Mouse (Mus musculus): ENCODE data around the gene Tnxb. TPM values are rescaled to one million over a fixed set of nuclear protein-coding genes. Genes with fewer than 3 reads are reported as not detected.

Tnxb gene
- polyA plus RNA-seq, 1 experiment from 2014 or later = 0.36 TPM

GRCm38 (mm10) chr17:34627093-34627942 is 43.0 kb upstream of the Tnxb start:
- H3K9me3 ChIP-seq (ENCODE audit: low read length) = no peaks in the 10 kb centered on the region; the same call in 1 of the 2 replicates
- ATAC-seq (peak; percentile 86), DNase-seq (peak; percentile 89)
- peaks cover 16% of the 10 kb centered on the region for H3K36me3 ChIP-seq (replicated peaks; ENCODE audit: insufficient read depth, low read length)
- peaks cover 41% of the 10 kb centered on the region for H3K27me3 ChIP-seq (ENCODE audit: insufficient read depth, low read length)
- under 1% methylated on average over 42 of the region's 45 CpGs for WGBS (ENCODE audit: insufficient replicate concordance)
- H3K9ac ChIP-seq (replicated peaks) = peak overlapping the region; percentile 72
- H3K4me2 ChIP-seq (ENCODE audit: low read depth, low read length) = peak overlapping the region; percentile 92
- H3K27ac ChIP-seq (ENCODE audit: low read depth) = peak overlapping the region; percentile 88
- no peak for TF ChIP-seq CTCF (IDR thresholded peaks at IDR 0.05; ENCODE audit: low read depth)
- TF ChIP-seq EP300 (IDR thresholded peaks at IDR 0.05; ENCODE audit: low read depth) = no peak
- H3K4me1 ChIP-seq (ENCODE audit: insufficient read depth) = peaks cover 49% of the 10 kb centered on the region
- peak overlapping the region; percentile 66 for H3K4me3 ChIP-seq (ENCODE audit: low read depth, low read length)

DNA sequence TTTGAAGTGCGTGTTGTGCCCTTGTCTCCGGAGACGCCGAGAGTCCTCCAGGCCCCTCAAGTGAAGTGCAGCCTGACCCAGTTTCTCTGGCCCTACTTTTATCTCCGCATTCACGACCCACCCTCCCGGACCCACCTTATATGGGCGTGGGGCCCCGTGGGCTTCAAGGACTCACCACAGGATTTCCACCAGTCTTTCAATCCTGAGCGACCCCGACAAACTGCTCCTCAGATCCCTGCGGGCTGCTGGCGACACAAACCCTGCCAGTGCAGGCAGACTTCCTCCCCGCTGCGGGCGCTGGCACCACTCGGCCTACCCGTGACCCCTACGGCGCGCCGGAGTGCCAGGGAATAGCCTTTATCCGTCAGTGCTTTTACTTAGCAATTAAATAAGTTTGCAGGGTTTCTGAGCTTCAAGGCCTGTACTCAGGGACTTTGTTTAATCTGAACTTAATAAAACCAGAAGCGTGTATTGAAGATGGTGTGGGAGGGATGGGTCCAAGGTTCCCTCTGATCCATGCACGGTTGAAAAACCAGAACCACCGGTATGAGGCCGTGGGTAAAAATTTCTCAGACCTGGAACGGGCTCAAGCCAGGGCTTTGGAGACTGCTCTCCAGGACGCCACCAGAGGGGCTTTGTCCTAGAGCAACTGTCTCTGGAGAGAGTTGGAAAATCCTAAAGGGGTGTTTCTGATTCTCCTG is 42.2 kb upstream of the Tnxb start, which contains the start of gene Ppt2:
Gene Ppt2 (minus strand): TSS at position 568 of the 701 bp plus-strand sequence.
- ATAC-seq (0 out of 2 replicates have a peak, but pooled peaks have one; percentile 26), DNase-seq (peak; percentile 63)
- no peaks in the 10 kb centered on the region; the same call in 1 of the 2 replicates for H3K9me3 ChIP-seq (ENCODE audit: low read length)
- H3K27me3 ChIP-seq (ENCODE audit: insufficient read depth, low read length) = peaks cover 43% of the 10 kb centered on the region
- peak within 1 kb of the TSS; percentile 88 for H3K27ac ChIP-seq (ENCODE audit: low read depth)
- H3K4me2 ChIP-seq (ENCODE audit: low read depth, low read length) = peak within 1 kb of the TSS; percentile 92
- H3K36me3 ChIP-seq (replicated peaks; ENCODE audit: insufficient read depth, low read length) = peaks cover 10% of the 10 kb centered on the region; the same call in 1 of the 2 replicates
- peak within 1 kb of the TSS; percentile 72 for H3K9ac ChIP-seq (replicated peaks)
- TF ChIP-seq CTCF (IDR thresholded peaks at IDR 0.05; ENCODE audit: low read depth) (no peak), EP300 (IDR thresholded peaks at IDR 0.05; ENCODE audit: low read depth) (no peak)
- H3K4me3 ChIP-seq (ENCODE audit: low read depth, low read length) = peak within 1 kb of the TSS; percentile 66
- peaks cover 49% of the 10 kb centered on the region for H3K4me1 ChIP-seq (ENCODE audit: insufficient read depth)
- WGBS (ENCODE audit: insufficient replicate concordance) = 5% methylated on average over 28 of the region's 29 CpGs

- DNase-seq = no peak
- WGBS (ENCODE audit: insufficient replicate concordance) = 53% methylated on average over 5 of the region's 5 CpGs
- peak overlapping the region; percentile 66 for H3K4me3 ChIP-seq (ENCODE audit: low read depth, low read length)
- H3K9me3 ChIP-seq (ENCODE audit: low read length) = no peaks in the 10 kb centered on the region; the same call in 1 of the 2 replicates
- peaks cover 43% of the 10 kb centered on the region for H3K27me3 ChIP-seq (ENCODE audit: insufficient read depth, low read length)
- H3K27ac ChIP-seq (ENCODE audit: low read depth) = peak overlapping the region; percentile 88; the same call in 1 of the 2 replicates
- peak overlapping the region; percentile 72; the same call in 1 of the 2 replicates for H3K9ac ChIP-seq (replicated peaks)
- no peak for ATAC-seq
- H3K36me3 ChIP-seq (replicated peaks; ENCODE audit: insufficient read depth, low read length) = peaks cover 6% of the 10 kb centered on the region; the same call in 1 of the 2 replicates
- TF ChIP-seq EP300 (IDR thresholded peaks at IDR 0.05; ENCODE audit: low read depth) (no peak), CTCF (IDR thresholded peaks at IDR 0.05; ENCODE audit: low read depth) (no peak)
- H3K4me2 ChIP-seq (ENCODE audit: low read depth, low read length) = peak overlapping the region; percentile 92
- peaks cover 49% of the 10 kb centered on the region for H3K4me1 ChIP-seq (ENCODE audit: insufficient read depth)
Measured at GRCm38 (mm10) chr17:34628644-34628967, 41.7 kb upstream of the Tnxb start.

DNA sequence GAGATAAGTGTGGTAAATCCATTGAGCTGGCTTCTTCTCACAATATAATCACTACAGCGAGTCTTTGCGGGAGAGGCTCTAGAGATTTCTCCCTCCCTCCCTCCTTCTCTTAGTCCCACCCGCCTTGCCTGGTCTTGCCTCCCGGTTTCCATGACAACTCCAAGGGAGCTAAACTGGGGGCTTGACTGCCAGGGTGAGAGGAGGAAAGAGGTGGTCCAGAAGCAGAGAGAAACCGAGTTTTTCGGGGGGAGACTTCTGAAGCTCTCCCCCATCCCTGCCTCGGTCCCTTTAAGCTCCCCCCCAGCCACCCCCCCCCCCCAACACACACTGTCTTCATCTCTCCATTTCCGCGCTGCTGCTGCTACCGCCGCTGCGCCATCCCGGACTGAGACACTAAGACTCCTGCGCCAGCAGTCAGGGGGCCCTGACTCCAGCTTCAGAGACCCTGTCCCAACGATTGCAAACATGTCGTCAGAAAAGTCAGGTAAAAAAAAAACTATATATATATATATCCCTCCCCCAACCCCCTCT is 41.0 kb upstream of the Tnxb start, which contains the start of gene Prrt1:
Gene Prrt1 (plus strand): TSS at position 313 of the 531 bp plus-strand sequence.
- peaks cover 6% of the 10 kb centered on the region; the same call in 1 of the 2 replicates for H3K36me3 ChIP-seq (replicated peaks; ENCODE audit: insufficient read depth, low read length)
- WGBS (ENCODE audit: insufficient replicate concordance) = 15% methylated on average over 16 of the region's 16 CpGs

GRCm38 (mm10) chr17:34629796-34630603 is 40.3 kb upstream of the Tnxb start:
- no peak for ATAC-seq
- no peak for DNase-seq
- H3K27me3 ChIP-seq (ENCODE audit: insufficient read depth, low read length) = peaks cover 43% of the 10 kb centered on the region
- no peak overlapping the region for H3K9ac ChIP-seq (replicated peaks)
- H3K27ac ChIP-seq (ENCODE audit: low read depth) = no peak overlapping the region
- no peaks in the 10 kb centered on the region; the same call in 1 of the 2 replicates for H3K9me3 ChIP-seq (ENCODE audit: low read length)
- H3K4me2 ChIP-seq (ENCODE audit: low read depth, low read length) = no peak overlapping the region
- H3K4me3 ChIP-seq (ENCODE audit: low read depth, low read length) = no peak overlapping the region
- 21% methylated on average over 12 of the region's 12 CpGs for WGBS (ENCODE audit: insufficient replicate concordance)
- H3K4me1 ChIP-seq (ENCODE audit: insufficient read depth) = peaks cover 49% of the 10 kb centered on the region
- TF ChIP-seq CTCF (IDR thresholded peaks at IDR 0.05; ENCODE audit: low read depth) (no peak), EP300 (IDR thresholded peaks at IDR 0.05; ENCODE audit: low read depth) (no peak)
- H3K36me3 ChIP-seq (replicated peaks; ENCODE audit: insufficient read depth, low read length) = peaks cover 5% of the 10 kb centered on the region; the same call in 1 of the 2 replicates

More for the DNA sequence above, 41.0 kb upstream of the Tnxb start, which contains the start of gene Prrt1:
- H3K4me3 ChIP-seq (ENCODE audit: low read depth, low read length) = peak within 1 kb of the TSS; percentile 66
- TF ChIP-seq EP300 (IDR thresholded peaks at IDR 0.05; ENCODE audit: low read depth) (no peak), CTCF (IDR thresholded peaks at IDR 0.05; ENCODE audit: low read depth) (no peak)
- peak within 1 kb of the TSS; percentile 72; the same call in 1 of the 2 replicates for H3K9ac ChIP-seq (replicated peaks)
- H3K4me2 ChIP-seq (ENCODE audit: low read depth, low read length) = peak within 1 kb of the TSS; percentile 92
- H3K4me1 ChIP-seq (ENCODE audit: insufficient read depth) = peaks cover 49% of the 10 kb centered on the region
- no peaks in the 10 kb centered on the region; the same call in 1 of the 2 replicates for H3K9me3 ChIP-seq (ENCODE audit: low read length)
- ATAC-seq (no peak), DNase-seq (no peak)
- peak within 1 kb of the TSS; percentile 88; the same call in 1 of the 2 replicates for H3K27ac ChIP-seq (ENCODE audit: low read depth)
- H3K27me3 ChIP-seq (ENCODE audit: insufficient read depth, low read length) = peaks cover 43% of the 10 kb centered on the region

All from liver, postnatal 0 days (tissue).